Mouse (Mus musculus) thymus, adult 2 months (tissue): ENCODE measurements around the gene Ak5. TPM values are rescaled to one million over a fixed set of nuclear protein-coding genes. Genes with fewer than 3 reads are reported as not detected.

ENCODE experiments used
- DNase-seq: peaks from one replicate; pipeline ENCODE4 v3.0.0; 2021
- H3K27ac ChIP-seq: fragments of 200-500 bp; 2 replicates; pipeline ENCODE4 v1.5.1; 2012; ENCODE audit warnings: low read length, control low read depth; ENCODE audit not compliant: control insufficient read depth, insufficient read depth
- H3K27me3 ChIP-seq: fragments of 200-500 bp; 2 replicates; pipeline ENCODE4 v1.6.1; 2012; ENCODE audit warnings: mild to moderate bottlenecking, low read length, moderate library complexity, mixed read lengths; ENCODE audit not compliant: control insufficient read depth, insufficient read depth
- H3K36me3 ChIP-seq: fragments of 200-500 bp; 2 replicates; pipeline ENCODE4 v1.6.1; 2012; ENCODE audit warnings: mild to moderate bottlenecking, low read length, moderate library complexity; ENCODE audit not compliant: control insufficient read depth, insufficient read depth
- H3K4me1 ChIP-seq: fragments of 200-500 bp; replicated peaks from 2 replicates; pipeline ENCODE4 v1.6.1; 2012; ENCODE audit warnings: low read length; ENCODE audit not compliant: control insufficient read depth, insufficient read depth
- H3K4me3 ChIP-seq: fragments of 200-500 bp; 2 replicates; pipeline ENCODE4 v1.5.1; 2012; ENCODE audit warnings: mild to moderate bottlenecking, low read length, control low read depth, moderate library complexity; ENCODE audit not compliant: control insufficient read depth, insufficient read depth
- CTCF ChIP-seq: fragments of 200-500 bp; IDR thresholded peaks from 2 replicates; pipeline ENCODE4 v1.5.1; 2012; ENCODE audit warnings: mild to moderate bottlenecking, control low read depth, low read length, moderate library complexity, borderline replicate concordance; ENCODE audit not compliant: control insufficient read depth, poor library complexity, insufficient read depth; ENCODE audit errors: extremely low read depth
- POLR2A ChIP-seq: fragments of 200-500 bp; IDR thresholded peaks from 2 replicates; pipeline ENCODE4 v1.6.1; 2012; ENCODE audit warnings: mild to moderate bottlenecking, low read length, control low read depth, moderate library complexity; ENCODE audit not compliant: control insufficient read depth, poor library complexity, insufficient read depth; ENCODE audit errors: extremely low read depth
- WGBS: fragments of 180-500 bp; shearing (Covaris S2); methylation state at CpG from one replicate; pipeline ENCODE4 v1.1.7; 2018; 5-methylcytosine and 5-hydroxymethylcytosine counted together
- polyA plus RNA-seq: library from polyadenylated mRNA; depleted of rRNA; stranded (reverse); fragments of >200 nt; gene quantifications from 2 replicates; pipeline ENCODE4 v1.2.3, GENCODE M21; 2012

Ak5 gene
- polyA plus RNA-seq, 1 experiment: 0.61 TPM

DNA sequence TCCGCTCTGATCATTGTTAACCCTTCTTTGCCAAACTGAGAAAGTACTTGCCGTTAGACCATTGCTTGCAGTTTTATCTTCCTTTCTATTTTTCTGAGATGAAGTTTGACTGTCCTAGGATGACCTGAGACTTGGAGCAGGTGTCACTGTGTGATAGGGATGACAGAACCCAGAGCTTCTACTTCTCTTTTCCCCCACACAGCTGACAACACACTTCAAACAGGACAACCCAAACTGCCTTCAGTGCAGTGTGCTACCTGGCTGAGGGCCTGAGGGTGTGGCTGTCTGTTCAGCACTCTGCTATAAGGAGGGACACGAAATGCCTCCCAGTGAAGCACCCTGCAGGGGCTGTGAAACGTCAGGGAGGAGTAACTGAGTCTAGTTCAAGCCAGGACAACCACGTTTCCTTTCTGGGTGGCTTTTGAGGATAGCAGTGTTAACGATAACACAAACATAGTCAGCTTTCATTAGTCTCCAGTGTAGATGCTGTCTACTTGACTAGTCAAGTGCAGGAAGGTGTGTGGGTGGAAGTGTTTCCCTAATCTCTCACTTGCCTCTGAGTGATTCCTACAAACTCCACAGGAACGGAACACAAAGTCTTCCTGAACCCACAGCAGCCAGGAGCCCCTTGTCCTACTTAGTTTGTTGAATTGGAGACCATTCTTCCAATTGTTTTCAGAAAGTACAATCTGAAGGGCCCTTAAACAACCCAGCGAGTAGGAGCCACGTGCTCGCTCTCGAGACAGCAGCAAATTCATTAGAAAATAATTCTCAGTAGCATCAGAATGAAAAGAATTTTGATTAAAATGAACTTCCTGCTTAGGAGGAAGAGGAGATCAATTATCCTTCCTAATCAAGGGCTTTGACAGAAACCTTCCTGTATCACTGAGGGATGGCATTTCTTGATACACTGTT, 138.8 kb downstream of the Ak5 start:
- no peaks in the 10 kb centered on the region for H3K4me1 ChIP-seq
- H3K4me3 ChIP-seq: no peak overlapping the region
- no peak overlapping the region for H3K27ac ChIP-seq
- TF ChIP-seq CTCF (no peak), POLR2A (no peak)
- H3K27me3 ChIP-seq: no peaks in the 10 kb centered on the region
- WGBS: 69% methylated on average over 11 of the region's 11 CpGs
- no peak for DNase-seq
- no peaks in the 10 kb centered on the region for H3K36me3 ChIP-seq

DNA sequence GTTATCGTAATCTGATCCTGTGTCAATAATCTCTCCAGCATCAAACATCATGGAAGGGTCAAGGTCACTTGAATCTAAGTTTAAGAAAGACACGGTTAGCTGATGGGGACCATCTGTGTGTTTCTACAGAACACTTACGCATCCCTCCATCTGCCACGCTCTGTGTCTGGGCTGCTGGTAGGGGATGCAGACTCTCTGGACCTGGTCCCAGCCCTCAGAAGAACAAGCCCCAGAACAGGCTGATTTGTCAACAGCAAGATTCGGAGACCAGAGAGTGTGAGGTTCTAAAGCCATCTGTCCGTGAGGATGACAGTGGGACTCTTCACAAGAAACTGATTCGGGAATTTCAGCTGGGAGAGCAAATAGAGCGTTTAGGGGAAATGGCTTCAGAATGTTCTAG, 141.4 kb downstream of the Ak5 start:
- 0 out of 2 replicates have a peak, but pooled peaks cover 4% of the 10 kb centered on the region for H3K4me1 ChIP-seq
- H3K36me3 ChIP-seq: no peaks in the 10 kb centered on the region
- DNase-seq: no peak
- no peak overlapping the region for H3K4me3 ChIP-seq
- no peak for TF ChIP-seq CTCF
- TF ChIP-seq POLR2A: no peak
- no peaks in the 10 kb centered on the region for H3K27me3 ChIP-seq
- H3K27ac ChIP-seq: no peak overlapping the region
- 95% methylated on average over 8 of the region's 8 CpGs for WGBS

DNA sequence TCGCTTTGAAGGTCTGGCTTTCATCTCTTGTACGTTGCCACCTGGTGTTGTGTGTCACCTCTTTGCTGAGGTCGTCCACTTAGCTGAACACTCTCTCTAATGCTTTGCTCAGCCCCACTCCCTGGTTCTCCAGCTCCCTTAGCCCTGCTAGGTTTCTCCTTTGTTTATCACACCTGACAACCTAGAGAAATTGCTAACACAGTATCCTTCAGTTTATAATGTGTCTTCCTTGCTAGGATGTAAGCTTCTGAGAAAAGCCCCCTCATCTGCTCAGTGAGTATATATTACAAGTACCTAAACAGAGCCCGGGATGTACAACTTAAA, 144.9 kb downstream of the Ak5 start:
- H3K4me1 ChIP-seq: 0 out of 2 replicates have a peak, but pooled peaks cover 4% of the 10 kb centered on the region
- H3K4me3 ChIP-seq: no peak overlapping the region
- no peak for DNase-seq
- 71% methylated on average over 4 of the region's 4 CpGs for WGBS
- TF ChIP-seq CTCF (no peak), POLR2A (no peak)
- no peaks in the 10 kb centered on the region for H3K27me3 ChIP-seq
- peak overlapping the region; percentile 5; the same call in 1 of the 2 replicates for H3K27ac ChIP-seq
- no peaks in the 10 kb centered on the region for H3K36me3 ChIP-seq

DNA sequence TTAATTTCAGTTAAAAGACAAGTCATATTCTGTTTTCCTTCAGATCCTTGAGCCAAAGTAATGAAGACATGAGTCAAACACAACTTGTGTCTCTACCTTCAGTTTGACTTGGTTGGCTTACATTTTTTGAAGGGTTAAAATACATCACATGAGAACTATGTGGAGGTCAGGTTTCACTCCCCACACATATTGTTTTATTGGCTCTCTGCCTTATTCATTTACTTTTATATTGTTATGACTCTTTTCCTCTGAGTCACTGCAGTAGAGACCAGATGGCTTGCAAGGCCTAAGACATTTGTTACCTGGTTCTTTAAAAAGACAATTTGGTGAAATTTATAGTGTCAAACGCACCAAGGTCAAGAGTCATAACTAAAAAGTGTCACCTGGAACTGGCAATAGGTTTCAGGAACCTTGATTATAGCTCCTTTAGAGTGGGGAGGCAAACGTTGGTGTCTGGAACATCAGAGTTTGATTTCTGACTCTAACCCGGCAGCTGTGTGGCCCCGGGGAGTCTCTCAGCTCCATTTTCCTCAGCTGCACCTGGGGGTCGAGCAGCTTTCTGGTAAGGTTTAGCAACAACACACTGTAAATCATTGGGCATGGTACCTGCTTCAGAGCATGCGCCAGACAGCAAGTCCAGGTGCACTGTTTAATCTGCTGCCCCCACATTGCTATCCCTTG, 145.4 kb downstream of the Ak5 start:
- TF ChIP-seq POLR2A (no peak), CTCF (no peak)
- Histone ChIP-seq H3K27ac (peak overlapping the region; percentile 5; the same call in 1 of the 2 replicates), H3K36me3 (no peaks in the 10 kb centered on the region), H3K4me1 (0 out of 2 replicates have a peak, but pooled peaks cover 4% of the 10 kb centered on the region), H3K27me3 (no peaks in the 10 kb centered on the region), H3K4me3 (no peak overlapping the region)
- WGBS: 67% methylated on average over 6 of the region's 6 CpGs
- DNase-seq: peak; percentile 36

DNA sequence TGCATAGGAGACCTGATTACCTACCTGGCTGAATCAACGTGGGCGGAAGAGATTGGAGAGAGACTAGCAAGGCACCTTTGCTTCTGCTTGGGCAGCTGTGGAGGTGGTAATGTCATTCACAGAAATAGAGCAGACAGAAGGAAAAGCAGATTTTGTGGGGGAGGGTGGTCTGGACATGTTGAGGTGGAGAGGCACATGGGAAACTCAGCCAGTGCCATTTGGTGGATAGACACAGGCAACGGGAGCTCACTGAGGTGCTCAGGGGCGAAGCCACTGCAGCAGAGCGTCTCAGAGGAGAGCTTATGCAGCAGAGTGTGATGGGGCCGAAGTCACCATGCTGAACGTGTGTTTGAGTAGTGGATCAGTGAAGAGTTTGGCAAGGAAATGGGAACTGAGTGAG, 147.1 kb downstream of the Ak5 start:
- 94% methylated on average over 7 of the region's 7 CpGs for WGBS
- no peak for DNase-seq
- no peak for TF ChIP-seq CTCF
- no peak for TF ChIP-seq POLR2A
- Histone ChIP-seq H3K27me3 (no peaks in the 10 kb centered on the region), H3K4me3 (no peak overlapping the region), H3K4me1 (0 out of 2 replicates have a peak, but pooled peaks cover 4% of the 10 kb centered on the region), H3K27ac (no peak overlapping the region), H3K36me3 (no peaks in the 10 kb centered on the region)

DNA sequence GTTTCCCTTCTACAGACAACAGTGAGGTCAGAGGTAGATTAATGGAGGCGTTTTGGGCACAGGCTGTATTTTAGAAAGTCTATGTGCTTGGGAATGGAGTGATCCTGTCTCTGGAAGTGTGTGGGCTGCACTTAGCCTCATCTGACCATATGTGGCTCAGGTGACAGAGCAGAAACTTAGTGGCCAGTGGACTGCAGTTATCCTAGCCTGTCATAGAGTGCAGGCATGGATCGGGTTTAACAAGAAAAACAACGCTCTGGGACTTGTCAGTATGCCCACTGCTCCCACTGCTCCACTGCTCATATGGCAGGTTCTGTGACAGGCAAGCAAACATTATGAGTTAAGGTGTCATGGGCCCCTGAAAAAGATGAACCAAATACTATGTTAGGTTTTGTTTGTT, 148.1 kb downstream of the Ak5 start:
- TF ChIP-seq POLR2A (no peak), CTCF (no peak)
- DNase-seq: no peak
- WGBS: 96% methylated on average over 3 of the region's 3 CpGs
- H3K4me3 ChIP-seq: no peak overlapping the region
- 0 out of 2 replicates have a peak, but pooled peaks cover 4% of the 10 kb centered on the region for H3K4me1 ChIP-seq
- H3K27me3 ChIP-seq: no peaks in the 10 kb centered on the region
- no peaks in the 10 kb centered on the region for H3K36me3 ChIP-seq
- H3K27ac ChIP-seq: no peak overlapping the region
